Mouse (Mus musculus): ENCODE data around the gene Mdfic.

GRCm38 (mm10) chr6:15837695-15838094 is 117.2 kb downstream of the Mdfic start:
- TF ChIP-seq POLR2A (IDR thresholded peaks at IDR 0.05; ENCODE audit: borderline replicate concordance, extremely low read depth, low read depth, low read length) (no peak), CTCF (IDR thresholded peaks at IDR 0.05; ENCODE audit: insufficient read depth, low read length) (no peak)

Data from lung, adult 2 months (tissue).